Mouse (Mus musculus) liver, embryonic 11.5 days (tissue): ENCODE data around the gene Tgoln1. TPM values are rescaled to one million over a fixed set of nuclear protein-coding genes. Genes with fewer than 3 reads are reported as not detected.

Experiments
- ATAC-seq: fragments of 200-750 bp; cut with Nextera tagmentation; replicated peaks from 2 replicates; pipeline ENCODE4 v1.8.0; 2017; ENCODE audit warnings: moderate number of reproducible peaks, mild to moderate bottlenecking, moderate TSS enrichment, moderate library complexity; ENCODE audit not compliant: low FRiP score
- DNase-seq: peaks from one replicate; pipeline ENCODE4 v3.0.0-alpha.2; 2017; ENCODE audit warnings: low spot score
- H3K27ac ChIP-seq: fragments of 300-500 bp; sonication (generic); 2 replicates; pipeline ENCODE4 v1.5.1; 2014; ENCODE audit warnings: mild to moderate bottlenecking, low read depth, low read length, control low read depth
- H3K27me3 ChIP-seq: fragments of 300-500 bp; sonication (generic); replicated peaks from 2 replicates; pipeline ENCODE4 v1.6.1; 2014; ENCODE audit warnings: low read length, mixed read lengths; ENCODE audit not compliant: control insufficient read depth, insufficient read depth
- H3K36me3 ChIP-seq: fragments of 300-500 bp; sonication (generic); 2 replicates; pipeline ENCODE4 v1.6.1; 2014; ENCODE audit warnings: mild to moderate bottlenecking, low read length, moderate library complexity, mixed read lengths; ENCODE audit not compliant: control insufficient read depth, insufficient read depth
- H3K4me1 ChIP-seq: fragments of 300-500 bp; sonication (generic); replicated peaks from 2 replicates; pipeline ENCODE4 v1.6.1; 2014; ENCODE audit warnings: low read length, mixed read lengths; ENCODE audit not compliant: control insufficient read depth, insufficient read depth
- H3K4me2 ChIP-seq: fragments of 300-500 bp; sonication (generic); 2 replicates; pipeline ENCODE4 v1.6.1; 2014; ENCODE audit warnings: mild to moderate bottlenecking, control low read depth, moderate library complexity
- H3K4me3 ChIP-seq: fragments of 300-500 bp; sonication (generic); 2 replicates; pipeline ENCODE4 v1.5.1; 2014; ENCODE audit warnings: low read depth, low read length, control low read depth
- H3K9ac ChIP-seq: fragments of 300-500 bp; sonication (generic); 2 replicates; pipeline ENCODE4 v1.6.1; 2014; ENCODE audit warnings: low read depth, low read length, control low read depth
- H3K9me3 ChIP-seq: fragments of 300-500 bp; sonication (generic); 2 replicates; pipeline ENCODE4 v1.6.1; 2016; ENCODE audit warnings: low read length, inconsistent platforms, mixed read lengths; ENCODE audit not compliant: control insufficient read depth
- WGBS: fragments of 180-500 bp; shearing (Covaris S2); extraction: QIAGEN DNeasy Blood & Tissue Kit; methylation state at CpG from one replicate; pipeline ENCODE4 v1.1.7; 2014; 5-methylcytosine and 5-hydroxymethylcytosine counted together
- polyA plus RNA-seq: library from polyadenylated mRNA; unstranded; fragments of >200 nt; fragmentation: Nextera tagmentation; extraction: Ambion mirVana; gene quantifications from 2 replicates; pipeline ENCODE4 v1.2.1, GENCODE M21; 2014

The Tgoln1 gene
- polyA plus RNA-seq, 1 experiment from 2014 or later = 30.3 TPM

DNA sequence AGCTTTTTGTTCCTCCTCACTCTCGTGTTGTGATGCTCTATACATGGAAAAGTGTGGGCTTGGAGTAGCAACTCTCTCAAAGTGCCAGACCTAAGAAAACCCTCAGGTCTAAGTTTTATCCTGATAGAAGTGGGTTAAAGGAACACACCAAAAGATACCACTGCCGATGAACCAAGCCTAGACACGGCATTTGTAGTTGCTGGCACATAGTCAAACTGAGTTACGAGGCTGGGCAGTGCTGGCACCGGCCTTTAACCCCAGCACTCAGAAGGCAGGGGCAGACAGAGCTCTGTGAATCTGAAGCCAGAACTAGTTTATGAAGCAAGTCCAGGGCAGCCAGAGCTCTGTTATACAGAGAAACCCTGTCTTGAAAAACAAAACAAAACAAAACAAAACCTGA is 9.1 kb downstream of the Tgoln1 start:
- Histone ChIP-seq H3K36me3 (peaks cover 6% of the 10 kb centered on the region; the same call in 1 of the 2 replicates), H3K4me2 (no peak overlapping the region), H3K4me3 (no peak overlapping the region), H3K27me3 (no peaks in the 10 kb centered on the region), H3K9me3 (no peaks in the 10 kb centered on the region), H3K4me1 (no peaks in the 10 kb centered on the region), H3K27ac (no peak overlapping the region), H3K9ac (no peak overlapping the region)
- no peak for DNase-seq
- WGBS = 91% methylated on average over 5 of the region's 5 CpGs
- no peak for ATAC-seq

GRCm38 (mm10) chr6:72607060-72607459 is 9.7 kb downstream of the Tgoln1 start:
- Histone ChIP-seq H3K36me3 (peaks cover 6% of the 10 kb centered on the region; the same call in 1 of the 2 replicates), H3K4me2 (no peak overlapping the region), H3K27ac (no peak overlapping the region), H3K9ac (no peak overlapping the region), H3K4me1 (no peaks in the 10 kb centered on the region), H3K4me3 (no peak overlapping the region), H3K9me3 (no peaks in the 10 kb centered on the region), H3K27me3 (no peaks in the 10 kb centered on the region)
- DNase-seq = no peak
- 83% methylated on average over 4 of the region's 4 CpGs for WGBS
- no peak for ATAC-seq

GRCm38 (mm10) chr6:72604066-72604465 is 12.7 kb downstream of the Tgoln1 start:
- ATAC-seq (no peak), DNase-seq (no peak)
- Histone ChIP-seq H3K36me3 (peaks cover 3% of the 10 kb centered on the region; the same call in 1 of the 2 replicates), H3K9ac (no peak overlapping the region), H3K27ac (no peak overlapping the region), H3K4me2 (no peak overlapping the region), H3K27me3 (no peaks in the 10 kb centered on the region), H3K4me1 (peaks cover 3% of the 10 kb centered on the region; the same call in 1 of the 2 replicates), H3K9me3 (no peaks in the 10 kb centered on the region), H3K4me3 (no peak overlapping the region)
- 80% methylated on average over 2 of the region's 2 CpGs for WGBS

GRCm38 (mm10) chr6:72601732-72602131 is 15.1 kb downstream of the Tgoln1 start:
- H3K27me3 ChIP-seq = no peaks in the 10 kb centered on the region
- DNase-seq (peak; percentile 60), ATAC-seq (no peak)
- no peak overlapping the region for H3K4me2 ChIP-seq
- H3K9ac ChIP-seq = no peak overlapping the region
- 0 out of 2 replicates have a peak, but pooled peaks cover 3% of the 10 kb centered on the region for H3K36me3 ChIP-seq
- H3K4me1 ChIP-seq = peaks cover 10% of the 10 kb centered on the region; the same call in 1 of the 2 replicates
- H3K27ac ChIP-seq = no peak overlapping the region
- no peak overlapping the region for H3K4me3 ChIP-seq
- H3K9me3 ChIP-seq = no peaks in the 10 kb centered on the region
- WGBS = 31% methylated on average over 1 of the region's 1 CpGs

DNA sequence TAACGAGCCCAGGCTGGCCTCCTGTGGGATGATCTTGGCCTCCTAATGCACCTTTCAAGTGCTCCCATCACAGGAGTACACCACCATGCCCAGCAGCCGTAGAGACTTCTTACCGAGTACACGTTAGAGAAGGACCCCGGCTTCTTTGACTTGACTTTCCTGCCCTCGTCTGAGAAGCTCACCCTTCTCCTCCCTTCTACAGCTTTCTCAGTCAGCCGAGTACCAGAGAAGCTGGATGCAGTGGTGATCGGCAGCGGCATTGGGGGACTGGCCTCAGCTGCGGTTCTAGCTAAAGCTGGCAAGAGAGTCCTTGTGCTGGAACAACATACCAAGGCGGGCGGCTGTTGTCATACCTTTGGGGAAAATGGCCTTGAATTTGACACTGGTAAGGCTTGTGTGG is 16.0 kb downstream of the Tgoln1 start:
- H3K4me3 ChIP-seq = no peak overlapping the region
- H3K4me2 ChIP-seq = no peak overlapping the region
- ATAC-seq (no peak), DNase-seq (no peak)
- peaks cover 10% of the 10 kb centered on the region; the same call in 1 of the 2 replicates for H3K4me1 ChIP-seq
- no peaks in the 10 kb centered on the region for H3K36me3 ChIP-seq
- 86% methylated on average over 12 of the region's 12 CpGs for WGBS
- no peak overlapping the region for H3K9ac ChIP-seq
- no peaks in the 10 kb centered on the region for H3K27me3 ChIP-seq
- H3K27ac ChIP-seq = no peak overlapping the region
- no peaks in the 10 kb centered on the region for H3K9me3 ChIP-seq

- Histone ChIP-seq H3K4me3 (no peak overlapping the region), H3K9me3 (no peaks in the 10 kb centered on the region), H3K4me2 (no peak overlapping the region), H3K27ac (no peak overlapping the region), H3K4me1 (peaks cover 10% of the 10 kb centered on the region; the same call in 1 of the 2 replicates), H3K36me3 (no peaks in the 10 kb centered on the region), H3K9ac (no peak overlapping the region), H3K27me3 (no peaks in the 10 kb centered on the region)
- 78% methylated on average over 6 of the region's 6 CpGs for WGBS
- DNase-seq = no peak
- no peak for ATAC-seq
Measured at GRCm38 (mm10) chr6:72600216-72600615, 16.6 kb downstream of the Tgoln1 start.

DNA sequence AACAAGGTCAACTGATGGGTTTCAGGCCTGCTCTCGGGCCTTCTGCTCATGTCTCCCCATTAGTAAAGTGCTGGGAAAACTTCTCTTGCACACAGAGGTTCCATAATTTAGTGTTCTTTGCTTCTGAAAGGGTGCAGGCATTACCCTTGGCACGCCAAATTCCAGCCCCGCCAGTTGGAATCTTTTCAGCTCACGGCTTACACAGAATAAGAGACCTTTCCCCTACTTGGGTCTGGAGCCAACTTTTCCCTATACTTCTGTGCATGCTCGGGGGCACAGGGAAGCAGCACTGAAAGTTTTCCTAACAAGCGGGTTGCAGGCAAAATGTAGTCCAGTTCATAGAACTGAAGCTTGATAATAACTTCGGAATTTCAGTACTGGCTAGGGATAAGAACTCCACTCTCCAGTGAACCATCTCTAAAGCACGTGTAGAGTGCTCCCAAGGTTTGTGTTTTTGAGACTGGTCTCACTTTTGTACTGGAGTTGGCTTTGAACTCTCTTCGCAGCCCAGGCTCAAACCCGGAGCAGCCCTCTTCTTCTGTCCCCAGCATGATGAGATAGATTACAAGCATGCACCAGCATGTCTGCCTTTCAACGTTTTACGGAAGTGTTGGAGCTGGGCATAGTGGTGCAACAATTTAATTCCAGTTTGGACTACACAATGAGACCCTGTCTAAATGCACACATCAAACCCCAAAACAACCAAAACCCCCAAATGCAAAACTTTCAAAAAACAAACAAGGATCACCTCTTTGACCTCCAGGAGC is 17.8 kb downstream of the Tgoln1 start:
- WGBS = 35% methylated on average over 12 of the region's 12 CpGs
- no peak; the same call in none of the 2 replicates for ATAC-seq
- H3K4me2 ChIP-seq = peak overlapping the region; percentile 87

GRCm38 (mm10) chr6:72597956-72598753 is 18.6 kb downstream of the Tgoln1 start, which contains the start of the genes Elmod3 and Retsat:
Gene Elmod3 (minus strand): TSS chr6:72598413.
Gene Retsat (plus strand): TSS chr6:72598475.
- H3K9ac ChIP-seq = peak within 1 kb of the TSS; percentile 81
- WGBS = under 1% methylated on average over 38 of the region's 38 CpGs
- H3K4me2 ChIP-seq = peak within 1 kb of the TSS; percentile 87
- peak within 1 kb of the TSS; percentile 72 for H3K4me3 ChIP-seq
- H3K9me3 ChIP-seq = no peaks in the 10 kb centered on the region
- DNase-seq (peak; percentile 86), ATAC-seq (peak; percentile 85)
- peaks cover 10% of the 10 kb centered on the region; the same call in 1 of the 2 replicates for H3K4me1 ChIP-seq
- H3K27ac ChIP-seq = peak within 1 kb of the TSS; percentile 66
- no peaks in the 10 kb centered on the region for H3K36me3 ChIP-seq
- H3K27me3 ChIP-seq = no peaks in the 10 kb centered on the region

More for the DNA sequence above, 17.8 kb downstream of the Tgoln1 start:
- no peaks in the 10 kb centered on the region for H3K27me3 ChIP-seq
- no peak for DNase-seq
- no peaks in the 10 kb centered on the region for H3K9me3 ChIP-seq
- peak overlapping the region; percentile 72 for H3K4me3 ChIP-seq
- H3K27ac ChIP-seq = peak overlapping the region; percentile 66
- H3K36me3 ChIP-seq = no peaks in the 10 kb centered on the region
- peaks cover 10% of the 10 kb centered on the region; the same call in 1 of the 2 replicates for H3K4me1 ChIP-seq
- peak overlapping the region; percentile 81 for H3K9ac ChIP-seq
